Mouse (Mus musculus): Measurements from ENCODE around the gene Gpatch2.

Gpatch2 gene

GRCm38 (mm10) chr1:187303221-187303620 lies 87.9 kb downstream of the Gpatch2 start:
- DNase-seq (ENCODE audit: low spot score in 2 of 2), result no peak

- no peak for DNase-seq (ENCODE audit: low spot score in 2 of 2)
Observed at GRCm38 (mm10) chr1:187307335-187307734, 92.0 kb downstream of the Gpatch2 start.

- no peak for DNase-seq (ENCODE audit: low spot score in 2 of 2)
Observed at GRCm38 (mm10) chr1:187308523-187308922, 93.2 kb downstream of the Gpatch2 start.

- no peak for DNase-seq (ENCODE audit: low spot score in 2 of 2)
Observed at GRCm38 (mm10) chr1:187311122-187311521, 95.8 kb downstream of the Gpatch2 start.

GRCm38 (mm10) chr1:187313323-187313722 lies 98.0 kb downstream of the Gpatch2 start:
- DNase-seq (ENCODE audit: low spot score in 2 of 2), result no peak

- DNase-seq (ENCODE audit: low spot score in 2 of 2), result no peak
Observed at GRCm38 (mm10) chr1:187313763-187314162, 98.5 kb downstream of the Gpatch2 start.

GRCm38 (mm10) chr1:187314516-187314915 lies 99.2 kb downstream of the Gpatch2 start:
- no peak for DNase-seq (ENCODE audit: low spot score in 2 of 2)

GRCm38 (mm10) chr1:187315821-187316220 lies 100.5 kb downstream of the Gpatch2 start:
- no peak for DNase-seq (ENCODE audit: low spot score in 2 of 2)

- no peak for DNase-seq (ENCODE audit: low spot score in 2 of 2)
Observed at GRCm38 (mm10) chr1:187316555-187316954, 101.2 kb downstream of the Gpatch2 start.

- no peak for DNase-seq (ENCODE audit: low spot score in 2 of 2)
Observed at GRCm38 (mm10) chr1:187321814-187322213, 106.5 kb downstream of the Gpatch2 start.

GRCm38 (mm10) chr1:187322505-187323208 lies 107.3 kb downstream of the Gpatch2 start:
- no peak for DNase-seq (ENCODE audit: low spot score in 2 of 2)

GRCm38 (mm10) chr1:187323209-187323589 lies 107.9 kb downstream of the Gpatch2 start:
- DNase-seq (ENCODE audit: low spot score in 2 of 2), result no peak

GRCm38 (mm10) chr1:187342551-187342950 lies 127.2 kb downstream of the Gpatch2 start:
- no peak for DNase-seq (ENCODE audit: low spot score in 2 of 2)

- DNase-seq (ENCODE audit: low spot score in 2 of 2), result no peak
Observed at GRCm38 (mm10) chr1:187345156-187345555, 129.8 kb downstream of the Gpatch2 start.

- DNase-seq (ENCODE audit: low spot score in 2 of 2), result no peak
Observed at GRCm38 (mm10) chr1:187346923-187347322, 131.6 kb downstream of the Gpatch2 start.

- no peak for DNase-seq (ENCODE audit: low spot score in 2 of 2)
Observed at GRCm38 (mm10) chr1:187347606-187348005, 132.3 kb downstream of the Gpatch2 start.

- DNase-seq (ENCODE audit: low spot score in 2 of 2), result peak in 1 of 2 experiments; percentile 11
Observed at GRCm38 (mm10) chr1:187348053-187348820, 132.9 kb downstream of the Gpatch2 start.

GRCm38 (mm10) chr1:187348859-187349258 lies 133.6 kb downstream of the Gpatch2 start:
- no peak for DNase-seq (ENCODE audit: low spot score in 2 of 2)

- no peak for DNase-seq (ENCODE audit: low spot score in 2 of 2)
Observed at GRCm38 (mm10) chr1:187356169-187356568, 140.9 kb downstream of the Gpatch2 start.

- DNase-seq (ENCODE audit: low spot score in 2 of 2), result no peak
Observed at GRCm38 (mm10) chr1:187356904-187357303, 141.6 kb downstream of the Gpatch2 start.

- DNase-seq (ENCODE audit: low spot score in 2 of 2), result no peak
Observed at GRCm38 (mm10) chr1:187360240-187360639, 144.9 kb downstream of the Gpatch2 start.

- DNase-seq (ENCODE audit: low spot score in 2 of 2), result no peak
Observed at GRCm38 (mm10) chr1:187362536-187362935, 147.2 kb downstream of the Gpatch2 start.

GRCm38 (mm10) chr1:187365424-187365823 lies 150.1 kb downstream of the Gpatch2 start:
- DNase-seq (ENCODE audit: low spot score in 2 of 2), result no peak
